Mouse (Mus musculus): Measurements from ENCODE around the gene Kat2b. TPM values are rescaled to one million over a fixed set of nuclear protein-coding genes. Genes with fewer than 3 reads are reported as not detected.
A peak's percentile ranks its signal among the peaks of the same experiment; 100 is the strongest.
"Not testable (repeated sequence)": the region's sequence is repeated elsewhere in the genome, so short reads cannot be mapped to it uniquely, and the experiment has no call there.

The Kat2b gene
- polyA plus RNA-seq, 1 experiment from 2014 or later, result 9.7 TPM

- H3K9me3 ChIP-seq (replicated peaks); H3K9ac ChIP-seq; H3K4me3 ChIP-seq; H3K27ac ChIP-seq; ATAC-seq (replicated peaks; ENCODE audit: insufficient number of reproducible peaks, insufficient read depth, low FRiP score, low read depth); H3K27me3 ChIP-seq; H3K4me1 ChIP-seq (replicated peaks); H3K4me2 ChIP-seq: not testable (repeated sequence)
- no CpG with 5 or more reads among the region's 7 CpGs for WGBS
- H3K36me3 ChIP-seq, result peaks cover 23% of the 10 kb centered on the region; the same call in 1 of the 2 replicates
Observed at GRCm38 (mm10) chr17:53608924-53609323, 42.3 kb downstream of the Kat2b start.

- ATAC-seq (replicated peaks; ENCODE audit: insufficient number of reproducible peaks, insufficient read depth, low FRiP score, low read depth), result no peak
- Histone ChIP-seq H3K27ac (no peak overlapping the region), H3K36me3 (peaks cover 17% of the 10 kb centered on the region; the same call in 1 of the 2 replicates), H3K4me1 (replicated peaks) (no peaks in the 10 kb centered on the region), H3K9ac (no peak overlapping the region), H3K4me2 (no peak overlapping the region), H3K9me3 (replicated peaks) (no peaks in the 10 kb centered on the region), H3K27me3 (no peaks in the 10 kb centered on the region), H3K4me3 (no peak overlapping the region)
- 95% methylated on average over 6 of the region's 6 CpGs for WGBS
Observed at GRCm38 (mm10) chr17:53617295-53617957, 50.8 kb downstream of the Kat2b start.

- no peak for ATAC-seq (replicated peaks; ENCODE audit: insufficient number of reproducible peaks, insufficient read depth, low FRiP score, low read depth)
- no peak overlapping the region for H3K4me3 ChIP-seq
- H3K9ac ChIP-seq, result no peak overlapping the region
- WGBS, result 89% methylated on average over 7 of the region's 7 CpGs
- no peaks in the 10 kb centered on the region for H3K4me1 ChIP-seq (replicated peaks)
- H3K9me3 ChIP-seq (replicated peaks), result no peaks in the 10 kb centered on the region
- peaks cover 13% of the 10 kb centered on the region; the same call in 1 of the 2 replicates for H3K36me3 ChIP-seq
- no peak overlapping the region for H3K4me2 ChIP-seq
- H3K27ac ChIP-seq, result no peak overlapping the region
- H3K27me3 ChIP-seq, result no peaks in the 10 kb centered on the region
Observed at GRCm38 (mm10) chr17:53618369-53618768, 51.7 kb downstream of the Kat2b start.

- no peaks in the 10 kb centered on the region for H3K9me3 ChIP-seq (replicated peaks)
- H3K4me2 ChIP-seq, result no peak overlapping the region
- no peak overlapping the region for H3K9ac ChIP-seq
- H3K36me3 ChIP-seq, result 0 out of 2 replicates have a peak, but pooled peaks cover 4% of the 10 kb centered on the region
- H3K27me3 ChIP-seq, result no peaks in the 10 kb centered on the region
- H3K4me3 ChIP-seq, result no peak overlapping the region
- no peak for ATAC-seq (replicated peaks; ENCODE audit: insufficient number of reproducible peaks, insufficient read depth, low FRiP score, low read depth)
- 0 out of 2 replicates have a peak, but pooled peaks cover 4% of the 10 kb centered on the region for H3K4me1 ChIP-seq (replicated peaks)
- no peak overlapping the region for H3K27ac ChIP-seq
Observed at GRCm38 (mm10) chr17:53619391-53619790, 52.7 kb downstream of the Kat2b start.

- ATAC-seq (replicated peaks; ENCODE audit: insufficient number of reproducible peaks, insufficient read depth, low FRiP score, low read depth), result no peak
- Histone ChIP-seq H3K36me3 (peaks cover 6% of the 10 kb centered on the region; the same call in 1 of the 2 replicates), H3K9me3 (replicated peaks) (no peaks in the 10 kb centered on the region), H3K27ac (no peak overlapping the region), H3K4me3 (no peak overlapping the region), H3K4me1 (replicated peaks) (0 out of 2 replicates have a peak, but pooled peaks cover 4% of the 10 kb centered on the region), H3K4me2 (no peak overlapping the region), H3K9ac (no peak overlapping the region), H3K27me3 (no peaks in the 10 kb centered on the region)
- WGBS, result 87% methylated on average over 4 of the region's 4 CpGs
Observed at GRCm38 (mm10) chr17:53620611-53621010, 54.0 kb downstream of the Kat2b start.

GRCm38 (mm10) chr17:53622125-53622524, 55.5 kb downstream of the Kat2b start:
- Histone ChIP-seq H3K4me3 (no peak overlapping the region), H3K9me3 (replicated peaks) (no peaks in the 10 kb centered on the region), H3K27ac (no peak overlapping the region), H3K36me3 (peaks cover 6% of the 10 kb centered on the region; the same call in 1 of the 2 replicates), H3K4me1 (replicated peaks) (0 out of 2 replicates have a peak, but pooled peaks cover 4% of the 10 kb centered on the region), H3K27me3 (no peaks in the 10 kb centered on the region), H3K9ac (no peak overlapping the region), H3K4me2 (no peak overlapping the region)
- ATAC-seq (replicated peaks; ENCODE audit: insufficient number of reproducible peaks, insufficient read depth, low FRiP score, low read depth), result no peak
- WGBS, result 57% methylated on average over 3 of the region's 3 CpGs

- peaks cover 6% of the 10 kb centered on the region; the same call in 1 of the 2 replicates for H3K36me3 ChIP-seq
- 55% methylated on average over 9 of the region's 9 CpGs for WGBS
- H3K4me2 ChIP-seq, result no peak overlapping the region
- H3K27me3 ChIP-seq, result no peaks in the 10 kb centered on the region
- no peak overlapping the region for H3K9ac ChIP-seq
- peak; percentile 64; the same call in 1 of the 2 replicates for ATAC-seq (replicated peaks; ENCODE audit: insufficient number of reproducible peaks, insufficient read depth, low FRiP score, low read depth)
- no peak overlapping the region for H3K27ac ChIP-seq
- H3K4me1 ChIP-seq (replicated peaks), result 0 out of 2 replicates have a peak, but pooled peaks cover 4% of the 10 kb centered on the region
- no peaks in the 10 kb centered on the region for H3K9me3 ChIP-seq (replicated peaks)
- H3K4me3 ChIP-seq, result no peak overlapping the region
Observed at GRCm38 (mm10) chr17:53623762-53624161, 57.1 kb downstream of the Kat2b start.

GRCm38 (mm10) chr17:53626160-53626559, 59.5 kb downstream of the Kat2b start:
- H3K9me3 ChIP-seq (replicated peaks), result no peaks in the 10 kb centered on the region
- ATAC-seq (replicated peaks; ENCODE audit: insufficient number of reproducible peaks, insufficient read depth, low FRiP score, low read depth), result no peak
- H3K4me1 ChIP-seq (replicated peaks), result 0 out of 2 replicates have a peak, but pooled peaks cover 4% of the 10 kb centered on the region
- no peak overlapping the region for H3K9ac ChIP-seq
- peaks cover 9% of the 10 kb centered on the region for H3K36me3 ChIP-seq
- H3K4me3 ChIP-seq, result no peak overlapping the region
- H3K27me3 ChIP-seq, result no peaks in the 10 kb centered on the region
- WGBS, result 88% methylated on average over 3 of the region's 3 CpGs
- H3K27ac ChIP-seq, result no peak overlapping the region
- no peak overlapping the region for H3K4me2 ChIP-seq

GRCm38 (mm10) chr17:53627497-53627896, 60.8 kb downstream of the Kat2b start:
- H3K4me1 ChIP-seq (replicated peaks), result 0 out of 2 replicates have a peak, but pooled peaks cover 4% of the 10 kb centered on the region
- no peaks in the 10 kb centered on the region for H3K9me3 ChIP-seq (replicated peaks)
- 69% methylated on average over 4 of the region's 4 CpGs for WGBS
- H3K36me3 ChIP-seq, result peaks cover 15% of the 10 kb centered on the region
- H3K27me3 ChIP-seq, result no peaks in the 10 kb centered on the region
- no peak overlapping the region for H3K27ac ChIP-seq
- no peak for ATAC-seq (replicated peaks; ENCODE audit: insufficient number of reproducible peaks, insufficient read depth, low FRiP score, low read depth)
- no peak overlapping the region for H3K9ac ChIP-seq
- no peak overlapping the region for H3K4me2 ChIP-seq
- H3K4me3 ChIP-seq, result no peak overlapping the region

GRCm38 (mm10) chr17:53628131-53628530, 61.5 kb downstream of the Kat2b start:
- Histone ChIP-seq H3K4me2 (no peak overlapping the region), H3K36me3 (peaks cover 20% of the 10 kb centered on the region), H3K4me1 (replicated peaks) (0 out of 2 replicates have a peak, but pooled peaks cover 4% of the 10 kb centered on the region), H3K4me3 (no peak overlapping the region), H3K9ac (no peak overlapping the region), H3K9me3 (replicated peaks) (no peaks in the 10 kb centered on the region), H3K27me3 (no peaks in the 10 kb centered on the region), H3K27ac (no peak overlapping the region)
- ATAC-seq (replicated peaks; ENCODE audit: insufficient number of reproducible peaks, insufficient read depth, low FRiP score, low read depth), result no peak
- 71% methylated on average over 5 of the region's 5 CpGs for WGBS

GRCm38 (mm10) chr17:53631344-53631743, 64.7 kb downstream of the Kat2b start:
- H3K9me3 ChIP-seq (replicated peaks), result no peaks in the 10 kb centered on the region
- no peak overlapping the region for H3K4me2 ChIP-seq
- no peaks in the 10 kb centered on the region for H3K27me3 ChIP-seq
- no peak overlapping the region for H3K27ac ChIP-seq
- no peak for ATAC-seq (replicated peaks; ENCODE audit: insufficient number of reproducible peaks, insufficient read depth, low FRiP score, low read depth)
- H3K4me3 ChIP-seq, result no peak overlapping the region
- H3K4me1 ChIP-seq (replicated peaks), result no peaks in the 10 kb centered on the region
- peaks cover 31% of the 10 kb centered on the region for H3K36me3 ChIP-seq
- H3K9ac ChIP-seq, result no peak overlapping the region

- no peak overlapping the region for H3K4me3 ChIP-seq
- no peaks in the 10 kb centered on the region for H3K4me1 ChIP-seq (replicated peaks)
- no peak overlapping the region for H3K4me2 ChIP-seq
- H3K27ac ChIP-seq, result no peak overlapping the region
- no peak for ATAC-seq (replicated peaks; ENCODE audit: insufficient number of reproducible peaks, insufficient read depth, low FRiP score, low read depth)
- no peaks in the 10 kb centered on the region for H3K9me3 ChIP-seq (replicated peaks)
- H3K27me3 ChIP-seq, result no peaks in the 10 kb centered on the region
- peaks cover 62% of the 10 kb centered on the region for H3K36me3 ChIP-seq
- WGBS, result 70% methylated on average over 4 of the region's 4 CpGs
- H3K9ac ChIP-seq, result no peak overlapping the region
Observed at GRCm38 (mm10) chr17:53643360-53643759, 76.7 kb downstream of the Kat2b start.

Measured in heart, embryonic 15.5 days (tissue).